Mouse (Mus musculus) testis, postnatal 10 days (tissue): ENCODE results near the gene Habp2.

ENCODE experiments used
- DNase-seq: peaks from one replicate; pipeline ENCODE4 v3.0.0; 2021; ENCODE audit warnings: low spot score

The Habp2 gene

GRCm38 (mm10) chr19:56363721-56364460, 77.0 kb downstream of the Habp2 start:
- no peak for DNase-seq

GRCm38 (mm10) chr19:56364563-56364962, 77.6 kb downstream of the Habp2 start:
- no peak for DNase-seq

- DNase-seq: no peak
These were observed 79.2 kb downstream of the Habp2 start for GRCm38 (mm10) chr19:56366168-56366567.

GRCm38 (mm10) chr19:56366625-56367024, 79.7 kb downstream of the Habp2 start:
- DNase-seq: no peak

GRCm38 (mm10) chr19:56367778-56368177, 80.8 kb downstream of the Habp2 start:
- no peak for DNase-seq

GRCm38 (mm10) chr19:56368912-56369311, 82.0 kb downstream of the Habp2 start:
- no peak for DNase-seq
